Mouse (Mus musculus): ENCODE results near the gene Was. TPM values are rescaled to one million over a fixed set of nuclear protein-coding genes. Genes with fewer than 3 reads are reported as not detected.

Was gene
- 0.34 and 0.41 TPM in 2 replicates for polyA plus RNA-seq (2015; fragmentation: Nextera tagmentation; extraction: Ambion mirVana)

DNA sequence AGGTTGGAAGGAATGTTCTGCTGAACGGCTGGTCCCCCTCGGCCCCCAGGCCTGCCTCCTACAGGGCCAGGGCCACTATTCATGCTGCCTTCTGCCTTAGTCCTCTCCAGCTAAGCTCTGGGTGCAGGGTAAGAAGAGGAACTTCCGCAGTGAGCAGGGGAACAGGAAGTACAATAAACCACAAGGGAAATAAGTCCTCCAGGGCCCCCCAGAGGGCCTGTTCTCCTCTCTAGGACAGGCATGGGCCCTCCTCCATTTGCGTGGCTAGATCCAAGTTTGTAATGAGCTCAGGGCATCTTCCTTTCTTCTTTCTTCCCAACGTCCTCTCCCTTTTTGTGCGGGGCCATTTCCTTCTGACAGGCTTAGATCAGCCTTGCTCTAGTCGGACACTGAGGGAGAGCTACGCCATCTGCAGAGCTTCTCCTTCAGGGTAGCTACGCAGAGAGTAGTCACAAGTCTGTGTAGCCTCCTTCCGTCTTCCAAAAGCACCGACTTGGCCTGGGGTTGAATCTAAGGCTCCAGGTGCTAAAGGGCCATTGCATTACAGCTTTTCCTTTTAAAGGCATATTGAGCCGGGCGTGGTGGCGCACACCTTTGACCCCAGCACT lies at the start of gene Was:
Was (minus strand) TSS at position 153 of the 608 bp plus-strand sequence.

DNA sequence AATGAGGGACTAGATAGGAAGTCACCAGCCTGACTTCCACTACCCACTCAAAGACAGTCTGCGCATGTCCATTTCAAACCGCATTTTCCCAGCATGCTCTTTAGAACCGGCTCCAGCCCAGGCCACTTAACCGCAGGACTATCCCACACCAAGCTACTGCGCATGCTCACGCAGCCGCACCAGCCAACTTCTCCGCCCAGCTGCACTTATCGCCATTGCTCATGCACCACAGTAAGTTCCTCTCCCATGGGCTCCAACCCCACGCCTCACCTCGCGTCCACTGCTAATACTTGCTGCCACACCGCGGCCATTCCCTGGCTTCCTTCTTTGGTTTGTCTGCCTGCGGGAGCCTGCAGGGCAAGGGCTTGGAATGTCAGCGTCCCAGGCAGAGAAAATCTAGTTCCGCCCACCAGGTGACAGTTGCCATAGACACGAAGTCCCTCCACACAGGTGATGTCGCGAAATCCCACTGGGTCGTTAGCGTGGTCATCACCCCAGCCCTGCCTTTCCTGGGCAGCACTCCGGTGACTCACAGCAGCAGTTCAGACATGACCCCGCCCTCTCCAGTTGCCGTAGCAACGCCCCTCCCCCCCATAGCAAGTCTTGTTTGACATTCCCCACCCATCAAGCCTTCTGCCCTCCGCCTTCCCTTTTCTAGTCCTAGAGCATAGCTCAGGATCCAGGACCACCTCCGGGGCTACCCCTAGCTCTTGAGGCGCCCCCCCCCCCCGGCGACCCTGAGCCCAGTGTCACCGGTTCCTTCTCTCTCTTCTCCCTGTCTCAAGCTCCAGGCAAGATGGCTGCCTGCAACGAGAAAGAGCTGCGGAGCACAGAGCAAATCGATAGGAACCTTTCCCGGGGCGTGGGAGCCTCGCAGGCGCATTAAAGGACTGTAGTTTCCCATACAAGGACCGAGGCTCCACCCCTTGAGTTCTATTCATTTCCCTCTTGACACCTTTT lies 42.0 kb upstream of the Was start, which contains the start of gene Wdr13:
Wdr13 (minus strand) TSS at position 876 of the 960 bp plus-strand sequence.

GRCm38 (mm10) chrX:8074430-8075014 lies 15.8 kb downstream of the Was start, which contains the start of gene Suv39h1:
Gene Suv39h1, minus strand, starts transcription at chrX:8074760.

Other genes with a start within 250 kb of the Was start
- 34.5 and 38.3 TPM in 2 replicates for gene Otud5, start 249.1 kb downstream of the Was start, polyA plus RNA-seq (2015; fragmentation: Nextera tagmentation; extraction: Ambion mirVana)
- 27.0 and 30.5 TPM in 2 replicates for gene Pim2, start 212.2 kb downstream of the Was start, polyA plus RNA-seq (2015; fragmentation: Nextera tagmentation; extraction: Ambion mirVana)
- 50.9 and 54.9 TPM in 2 replicates for gene Slc35a2, start 206.5 kb downstream of the Was start, polyA plus RNA-seq (2015; fragmentation: Nextera tagmentation; extraction: Ambion mirVana)
- gene Pqbp1, start 191.2 kb downstream of the Was start, polyA plus RNA-seq (2015; fragmentation: Nextera tagmentation; extraction: Ambion mirVana) = 190 and 200 TPM in 2 replicates
- 124 and 134 TPM in 2 replicates for gene Timm17b, start 191.1 kb downstream of the Was start, polyA plus RNA-seq (2015; fragmentation: Nextera tagmentation; extraction: Ambion mirVana)
- not detected in 2 replicates for gene Gm10491, start 182.7 kb downstream of the Was start, polyA plus RNA-seq (2015; fragmentation: Nextera tagmentation; extraction: Ambion mirVana)
- gene Gm10490, start 181.0 kb downstream of the Was start, polyA plus RNA-seq (2015; fragmentation: Nextera tagmentation; extraction: Ambion mirVana) = not detected in 2 replicates
- 611 and 654 TPM in 2 replicates for gene Pcsk1n, start 170.7 kb downstream of the Was start, polyA plus RNA-seq (2015; fragmentation: Nextera tagmentation; extraction: Ambion mirVana)
- not detected in 2 replicates for gene Eras, start 161.9 kb downstream of the Was start, polyA plus RNA-seq (2015; fragmentation: Nextera tagmentation; extraction: Ambion mirVana)
- 43.4 and 50.9 TPM in 2 replicates for gene Hdac6, start 142.6 kb downstream of the Was start, polyA plus RNA-seq (2015; fragmentation: Nextera tagmentation; extraction: Ambion mirVana)
- gene Gata1, start 112.4 kb downstream of the Was start, polyA plus RNA-seq (2015; fragmentation: Nextera tagmentation; extraction: Ambion mirVana) = not detected in 2 replicates
- gene Glod5, start 72.0 kb downstream of the Was start, polyA plus RNA-seq (2015; fragmentation: Nextera tagmentation; extraction: Ambion mirVana) = 1.4 TPM in 2 replicates
- 26.7 and 27.2 TPM in 2 replicates for gene Suv39h1, start 15.7 kb downstream of the Was start, polyA plus RNA-seq (2015; fragmentation: Nextera tagmentation; extraction: Ambion mirVana)
- gene Wdr13, start 42.4 kb upstream of the Was start, polyA plus RNA-seq (2015; fragmentation: Nextera tagmentation; extraction: Ambion mirVana) = 49.8 and 57.2 TPM in 2 replicates
- 458 TPM in 2 replicates for gene Rbm3, start 55.4 kb upstream of the Was start, polyA plus RNA-seq (2015; fragmentation: Nextera tagmentation; extraction: Ambion mirVana)
- 16.7 and 17.5 TPM in 2 replicates for gene Tbc1d25, start 85.7 kb upstream of the Was start, polyA plus RNA-seq (2015; fragmentation: Nextera tagmentation; extraction: Ambion mirVana)
- 33.4 and 39.3 TPM in 2 replicates for gene Ebp, start 103.0 kb upstream of the Was start, polyA plus RNA-seq (2015; fragmentation: Nextera tagmentation; extraction: Ambion mirVana)
- gene Porcn, start 116.0 kb upstream of the Was start, polyA plus RNA-seq (2015; fragmentation: Nextera tagmentation; extraction: Ambion mirVana) = 41.7 and 48.9 TPM in 2 replicates
- gene Ftsj1, start 161.9 kb upstream of the Was start, polyA plus RNA-seq (2015; fragmentation: Nextera tagmentation; extraction: Ambion mirVana) = 40.1 and 41.4 TPM in 2 replicates
- 21.8 and 27.1 TPM in 2 replicates for gene Slc38a5, start 180.6 kb upstream of the Was start, polyA plus RNA-seq (2015; fragmentation: Nextera tagmentation; extraction: Ambion mirVana)
- not detected in 2 replicates for gene Ssxb10, start 236.9 kb upstream of the Was start, polyA plus RNA-seq (2015; fragmentation: Nextera tagmentation; extraction: Ambion mirVana)